Mouse (Mus musculus) lung, embryonic 15.5 days (tissue): ENCODE data around the gene Mpc1. TPM values are rescaled to one million over a fixed set of nuclear protein-coding genes. Genes with fewer than 3 reads are reported as not detected.
A peak's percentile ranks its signal among the peaks of the same experiment; 100 is the strongest.

Experiments used
- ATAC-seq: fragments of 200-750 bp; cut with Nextera tagmentation; 2 replicates; pipeline ENCODE4 v1.8.0; 2017; ENCODE audit warnings: moderate number of reproducible peaks, borderline replicate concordance; ENCODE audit not compliant: low FRiP score, low TSS enrichment; ENCODE audit errors: extremely low read depth
- H3K27ac ChIP-seq: fragments of 300-500 bp; sonication (generic); 2 replicates; pipeline ENCODE4 v1.5.1; 2015; ENCODE audit warnings: moderate library complexity, mild to moderate bottlenecking, inconsistent platforms
- H3K27me3 ChIP-seq: fragments of 300-500 bp; sonication (generic); 2 replicates; pipeline ENCODE4 v1.6.1; 2015; ENCODE audit warnings: inconsistent platforms
- H3K36me3 ChIP-seq: fragments of 300-500 bp; sonication (generic); 2 replicates; pipeline ENCODE4 v1.6.1; 2015; ENCODE audit warnings: inconsistent platforms
- H3K4me1 ChIP-seq: fragments of 300-500 bp; sonication (generic); 2 replicates; pipeline ENCODE4 v1.6.1; 2015; ENCODE audit warnings: inconsistent platforms
- H3K4me2 ChIP-seq: fragments of 300-500 bp; sonication (generic); 2 replicates; pipeline ENCODE4 v1.6.1; 2015; ENCODE audit warnings: inconsistent platforms, mild to moderate bottlenecking, moderate library complexity
- H3K4me3 ChIP-seq: fragments of 300-500 bp; sonication (generic); 2 replicates; pipeline ENCODE4 v1.5.1; 2015; ENCODE audit warnings: mild to moderate bottlenecking, inconsistent platforms
- H3K9ac ChIP-seq: fragments of 300-500 bp; sonication (generic); 2 replicates; pipeline ENCODE4 v1.6.1; 2015; ENCODE audit warnings: inconsistent platforms
- H3K9me3 ChIP-seq: fragments of 300-500 bp; sonication (generic); 2 replicates; pipeline ENCODE4 v1.6.1; 2016; ENCODE audit warnings: inconsistent platforms
- WGBS: fragments of 180-500 bp; shearing (Covaris S2); methylation state at CpG from one replicate; pipeline ENCODE4 v1.1.7; 2015; 5-methylcytosine and 5-hydroxymethylcytosine counted together
- polyA plus RNA-seq: library from polyadenylated mRNA; unstranded; fragments of >200 nt; fragmentation: Nextera tagmentation; extraction: Ambion mirVana; gene quantifications from 2 replicates; pipeline ENCODE4 v1.2.1, GENCODE M21; 2015

The Mpc1 gene
- polyA plus RNA-seq, result 176 and 180 TPM in 2 replicates

DNA sequence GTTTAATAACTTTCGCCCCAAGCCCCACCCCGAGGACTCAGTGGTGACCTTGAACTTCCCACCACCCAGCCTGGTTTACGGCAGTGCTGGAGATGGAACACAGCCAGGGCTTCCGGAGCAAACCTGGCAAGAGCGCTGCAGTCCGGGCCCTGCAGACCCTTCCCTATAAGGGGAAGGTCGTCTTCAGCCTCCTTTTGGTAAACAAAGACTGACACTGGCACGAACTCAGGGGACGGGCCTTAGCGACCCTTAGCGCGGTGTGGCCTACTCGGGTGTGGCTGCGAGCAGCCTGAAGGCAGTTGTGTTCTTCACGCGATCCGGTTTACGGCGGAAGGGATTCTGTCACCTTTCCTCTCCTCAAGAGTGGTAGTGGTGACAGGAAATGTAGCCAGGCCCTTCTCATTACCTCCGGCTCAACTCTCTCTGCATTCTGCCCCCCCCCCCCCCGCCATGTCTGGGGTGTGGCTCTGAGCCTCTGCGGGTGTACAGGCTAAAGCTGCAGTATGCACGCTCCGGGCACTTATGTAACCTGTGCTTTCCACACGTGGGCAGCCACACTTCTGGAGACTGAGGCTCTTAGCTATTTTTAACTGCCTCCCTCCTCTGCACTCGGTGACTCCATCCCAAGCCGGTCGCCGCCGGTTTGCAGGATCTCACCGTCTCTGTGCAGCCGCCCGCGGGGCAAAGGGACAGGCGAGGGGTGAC lies at the start of gene Mpc1:
TSS of gene Mpc1 (plus strand) at position 84 of the 705 bp plus-strand sequence.
- Histone ChIP-seq H3K36me3 (no peaks in the 10 kb centered on the region), H3K9ac (peak within 1 kb of the TSS; percentile 82), H3K4me2 (peak within 1 kb of the TSS; percentile 99), H3K4me3 (peak within 1 kb of the TSS; percentile 95), H3K9me3 (no peaks in the 10 kb centered on the region), H3K27ac (peak within 1 kb of the TSS; percentile 97), H3K4me1 (0 out of 2 replicates have a peak, but pooled peaks cover 2% of the 10 kb centered on the region), H3K27me3 (no peaks in the 10 kb centered on the region)
- peak; percentile 69 for ATAC-seq
- under 1% methylated on average over 35 of the region's 35 CpGs for WGBS

DNA sequence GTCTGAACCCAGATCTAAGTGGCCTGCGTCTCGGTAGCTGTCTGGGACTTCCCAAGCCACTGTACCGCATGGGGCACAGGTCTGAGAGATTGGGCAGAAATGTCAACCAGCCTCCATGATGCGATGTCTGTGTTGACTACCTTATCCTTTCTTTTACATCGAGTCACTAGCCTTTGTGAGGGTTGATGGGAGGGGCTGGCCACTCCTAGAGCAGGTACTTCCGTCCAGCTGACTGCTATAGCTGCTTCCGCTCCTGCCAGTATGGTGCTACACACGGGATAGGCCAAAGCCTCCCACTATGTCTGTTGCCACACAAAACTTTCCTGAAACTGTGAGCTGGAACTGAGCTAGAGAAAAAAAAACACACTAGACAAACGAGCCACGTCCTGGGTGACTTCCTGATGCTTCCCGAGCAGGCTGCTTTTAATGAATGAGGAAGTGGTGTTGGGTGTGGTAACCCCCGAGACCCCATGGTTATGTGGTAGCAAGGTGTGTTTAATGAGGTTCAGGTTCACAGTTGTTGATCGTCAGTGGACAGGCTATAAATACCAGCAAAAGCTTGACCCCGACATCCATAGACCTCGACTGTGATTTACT lies 49.0 kb upstream of the Mpc1 start:
- Histone ChIP-seq H3K4me2 (no peak overlapping the region), H3K4me1 (no peaks in the 10 kb centered on the region), H3K4me3 (no peak overlapping the region), H3K9ac (no peak overlapping the region), H3K27ac (no peak overlapping the region), H3K27me3 (no peaks in the 10 kb centered on the region), H3K36me3 (no peaks in the 10 kb centered on the region), H3K9me3 (no peaks in the 10 kb centered on the region)
- WGBS, result 56% methylated on average over 15 of the region's 15 CpGs
- ATAC-seq, result no peak

DNA sequence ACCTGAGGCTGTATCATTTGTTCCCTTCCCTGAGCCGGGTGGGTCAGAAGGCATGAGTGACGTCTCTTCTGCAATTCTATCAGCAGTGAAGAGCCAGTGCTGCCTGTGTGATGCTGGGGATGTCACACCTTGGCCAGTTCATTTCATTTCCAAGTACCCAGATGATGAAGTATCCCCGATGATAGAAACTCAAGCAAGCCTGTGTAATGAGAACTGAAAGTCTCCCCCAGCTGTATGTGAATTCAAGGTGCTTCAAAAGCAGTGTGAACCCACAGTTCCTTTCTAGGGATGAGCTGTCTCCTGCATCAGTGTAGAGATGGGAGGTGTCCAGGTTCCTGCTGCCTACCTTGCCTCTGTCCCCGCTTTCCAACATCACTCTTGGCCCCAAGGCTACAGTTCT lies 48.2 kb upstream of the Mpc1 start:
- no peaks in the 10 kb centered on the region for H3K4me1 ChIP-seq
- H3K4me3 ChIP-seq, result no peak overlapping the region
- no peak overlapping the region for H3K27ac ChIP-seq
- H3K36me3 ChIP-seq, result no peaks in the 10 kb centered on the region
- H3K4me2 ChIP-seq, result no peak overlapping the region
- H3K9ac ChIP-seq, result no peak overlapping the region
- no peaks in the 10 kb centered on the region for H3K27me3 ChIP-seq
- WGBS, result 78% methylated on average over 4 of the region's 4 CpGs
- no peaks in the 10 kb centered on the region for H3K9me3 ChIP-seq
- ATAC-seq, result no peak

DNA sequence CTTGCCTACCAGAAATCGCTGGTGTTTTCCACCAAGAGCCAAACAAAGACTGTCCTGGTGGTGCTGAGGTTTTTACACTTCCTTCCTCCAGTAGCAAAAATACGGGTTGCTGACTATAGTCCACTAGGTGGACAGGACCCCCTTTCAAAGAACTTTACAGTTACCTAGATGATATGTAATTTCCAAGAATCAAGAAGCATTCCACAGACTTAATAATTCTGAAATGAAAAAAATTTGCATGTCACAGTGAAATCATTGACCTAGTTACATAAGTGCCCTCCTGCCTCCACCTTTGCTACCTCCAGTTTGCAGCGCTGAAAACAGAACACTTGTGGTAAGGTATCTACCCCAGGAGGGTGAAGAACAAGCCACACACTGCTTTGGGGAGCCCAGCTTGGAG lies 47.0 kb upstream of the Mpc1 start, which contains the start of gene Ccr6:
TSS of gene Ccr6 (plus strand) at position 301 of the 400 bp plus-strand sequence.
- Histone ChIP-seq H3K27ac (no peak within 1 kb of the TSS), H3K27me3 (no peaks in the 10 kb centered on the region), H3K4me1 (no peaks in the 10 kb centered on the region), H3K9me3 (no peaks in the 10 kb centered on the region), H3K36me3 (no peaks in the 10 kb centered on the region), H3K4me2 (no peak within 1 kb of the TSS), H3K9ac (no peak within 1 kb of the TSS), H3K4me3 (no peak within 1 kb of the TSS)
- WGBS, result 69% methylated on average over 3 of the region's 3 CpGs
- ATAC-seq, result no peak

DNA sequence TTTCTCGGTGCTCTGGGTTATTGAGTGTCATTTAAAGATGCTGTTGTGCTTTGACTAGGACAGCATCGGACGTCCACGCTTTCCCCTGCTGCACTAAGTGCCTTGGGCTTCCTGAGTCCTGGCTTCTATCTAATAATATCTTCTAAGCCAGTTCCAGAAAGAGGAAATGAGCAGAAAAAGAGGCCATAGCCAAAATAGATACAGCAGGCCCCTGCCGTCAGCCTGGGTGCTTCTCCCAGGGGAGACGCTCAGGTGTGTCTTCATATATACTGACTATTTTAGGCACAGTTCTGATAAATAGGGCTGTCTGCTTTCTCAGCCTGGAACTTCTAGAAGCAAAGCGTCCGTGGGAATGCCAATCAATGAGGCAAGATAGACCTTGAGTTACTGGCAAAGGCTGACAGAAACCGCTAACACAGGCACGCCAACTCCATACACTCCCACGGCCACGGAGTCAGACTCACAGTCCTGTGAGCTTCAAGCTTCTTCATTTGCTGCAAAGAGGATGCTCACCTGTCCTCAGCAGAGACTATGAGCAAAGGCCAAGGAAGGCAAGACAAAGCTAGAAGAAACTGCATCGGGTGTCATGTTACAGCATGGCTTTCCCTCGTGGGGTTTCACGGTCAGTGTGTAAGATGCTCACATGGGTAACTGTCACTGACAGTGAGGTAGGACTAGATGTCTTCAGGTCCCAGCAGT lies 44.5 kb upstream of the Mpc1 start:
- H3K36me3 ChIP-seq, result no peaks in the 10 kb centered on the region
- no peak for ATAC-seq
- no peaks in the 10 kb centered on the region for H3K9me3 ChIP-seq
- H3K4me2 ChIP-seq, result no peak overlapping the region
- no peaks in the 10 kb centered on the region for H3K4me1 ChIP-seq
- no peak overlapping the region for H3K9ac ChIP-seq
- no peak overlapping the region for H3K27ac ChIP-seq
- no peaks in the 10 kb centered on the region for H3K27me3 ChIP-seq
- H3K4me3 ChIP-seq, result no peak overlapping the region
- 70% methylated on average over 15 of the region's 15 CpGs for WGBS

DNA sequence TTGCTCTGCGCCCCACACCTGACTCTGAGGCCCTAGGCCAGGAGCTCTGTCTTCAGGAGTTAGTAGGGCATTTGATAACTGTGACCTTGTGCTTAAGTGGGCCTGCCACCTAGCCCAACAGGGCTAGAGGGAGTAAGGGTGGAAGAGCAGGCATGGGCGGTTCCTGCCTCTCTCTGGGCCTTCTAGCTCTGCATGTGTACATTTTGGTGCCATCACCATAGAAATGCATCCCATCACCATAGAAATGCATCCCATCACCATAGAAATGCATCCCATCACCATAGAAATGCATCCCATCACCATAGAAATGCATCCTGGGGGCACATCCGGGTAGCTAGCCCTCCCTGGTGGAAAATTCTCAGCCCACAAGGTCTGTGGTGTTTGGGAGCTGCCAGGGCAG lies 43.1 kb upstream of the Mpc1 start:
- Histone ChIP-seq H3K4me2 (no peak overlapping the region), H3K9me3 (no peaks in the 10 kb centered on the region), H3K27ac (no peak overlapping the region), H3K4me3 (no peak overlapping the region), H3K36me3 (no peaks in the 10 kb centered on the region), H3K4me1 (no peaks in the 10 kb centered on the region), H3K27me3 (no peaks in the 10 kb centered on the region), H3K9ac (no peak overlapping the region)
- WGBS, result 69% methylated on average over 3 of the region's 3 CpGs
- no peak for ATAC-seq

DNA sequence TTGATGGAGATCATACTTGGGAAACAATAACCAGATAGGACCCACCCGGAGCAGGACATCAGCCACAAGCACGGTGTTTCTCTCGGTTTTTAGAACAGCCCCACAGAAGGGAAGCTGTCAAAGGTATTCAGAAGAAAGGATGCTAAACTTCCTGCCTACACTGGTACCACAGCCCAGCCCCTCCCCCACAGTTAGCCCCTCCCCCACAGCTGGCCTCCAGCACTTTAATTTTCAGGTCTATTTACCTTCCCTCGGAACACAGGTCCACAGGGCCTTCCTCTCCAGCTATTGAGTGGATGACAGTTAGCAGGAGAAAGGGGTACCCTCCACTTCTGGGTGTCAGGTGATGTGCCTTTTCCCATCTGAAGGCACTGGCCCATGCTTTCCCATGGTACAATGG lies 42.2 kb upstream of the Mpc1 start:
- no peaks in the 10 kb centered on the region for H3K36me3 ChIP-seq

DNA sequence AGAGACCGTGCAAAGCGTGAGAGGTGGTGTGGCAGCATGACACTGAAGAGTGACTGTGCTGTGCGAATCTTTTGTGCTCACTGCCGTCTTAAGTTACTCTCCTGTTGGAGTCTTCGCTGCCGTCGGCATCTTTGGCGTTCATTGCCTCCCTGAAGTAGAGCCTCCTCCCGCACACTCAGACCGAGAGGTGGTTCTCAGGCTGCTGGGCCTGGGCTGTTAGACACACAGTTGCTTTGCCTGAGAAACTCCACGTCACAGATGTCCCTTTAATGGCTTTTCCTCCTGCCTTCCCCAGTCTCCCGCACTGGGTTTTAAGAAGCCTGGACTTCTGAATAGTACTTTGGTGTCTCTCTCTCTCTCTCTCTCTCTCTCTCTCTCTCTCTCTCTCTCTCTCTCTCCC lies 41.1 kb upstream of the Mpc1 start:
- 68% methylated on average over 12 of the region's 12 CpGs for WGBS
- H3K9ac ChIP-seq, result no peak overlapping the region
- no peak for ATAC-seq

More for the DNA sequence above, 42.2 kb upstream of the Mpc1 start:
- H3K4me3 ChIP-seq, result no peak overlapping the region
- H3K4me1 ChIP-seq, result no peaks in the 10 kb centered on the region
- no peak overlapping the region for H3K27ac ChIP-seq
- no peak overlapping the region for H3K4me2 ChIP-seq
- H3K9ac ChIP-seq, result no peak overlapping the region
- no peak for ATAC-seq
- no peaks in the 10 kb centered on the region for H3K27me3 ChIP-seq
- WGBS, result 60% methylated on average over 4 of the region's 4 CpGs
- H3K9me3 ChIP-seq, result no peaks in the 10 kb centered on the region

DNA sequence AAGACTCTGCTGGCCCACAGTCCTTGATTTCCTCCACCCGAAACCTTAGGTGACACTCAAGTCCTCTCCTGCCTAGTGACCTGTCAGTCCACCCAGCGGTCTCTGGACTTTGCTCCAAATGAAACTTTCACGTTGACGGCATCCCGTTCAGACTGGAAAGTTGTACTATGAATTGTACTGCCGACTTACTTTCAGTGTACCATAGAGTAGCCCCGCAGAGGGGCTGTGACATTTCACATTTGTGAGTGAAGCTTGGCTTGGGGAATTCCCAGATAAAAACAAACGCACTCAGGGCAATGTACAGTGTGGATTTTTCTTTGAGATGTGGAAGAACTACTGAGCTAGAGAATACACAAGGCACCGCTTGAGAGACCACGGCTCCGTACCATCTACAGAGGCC lies 40.5 kb upstream of the Mpc1 start:
- Histone ChIP-seq H3K4me2 (no peak overlapping the region), H3K27me3 (no peaks in the 10 kb centered on the region), H3K4me1 (0 out of 2 replicates have a peak, but pooled peaks cover 5% of the 10 kb centered on the region), H3K9ac (no peak overlapping the region), H3K27ac (no peak overlapping the region), H3K36me3 (no peaks in the 10 kb centered on the region), H3K9me3 (no peaks in the 10 kb centered on the region), H3K4me3 (no peak overlapping the region)
- WGBS, result 83% methylated on average over 11 of the region's 11 CpGs
- ATAC-seq, result no peak

More for the DNA sequence above, 41.1 kb upstream of the Mpc1 start:
- Histone ChIP-seq H3K4me3 (no peak overlapping the region), H3K4me1 (0 out of 2 replicates have a peak, but pooled peaks cover 5% of the 10 kb centered on the region), H3K27ac (no peak overlapping the region), H3K27me3 (no peaks in the 10 kb centered on the region), H3K4me2 (no peak overlapping the region), H3K36me3 (no peaks in the 10 kb centered on the region), H3K9me3 (no peaks in the 10 kb centered on the region)

DNA sequence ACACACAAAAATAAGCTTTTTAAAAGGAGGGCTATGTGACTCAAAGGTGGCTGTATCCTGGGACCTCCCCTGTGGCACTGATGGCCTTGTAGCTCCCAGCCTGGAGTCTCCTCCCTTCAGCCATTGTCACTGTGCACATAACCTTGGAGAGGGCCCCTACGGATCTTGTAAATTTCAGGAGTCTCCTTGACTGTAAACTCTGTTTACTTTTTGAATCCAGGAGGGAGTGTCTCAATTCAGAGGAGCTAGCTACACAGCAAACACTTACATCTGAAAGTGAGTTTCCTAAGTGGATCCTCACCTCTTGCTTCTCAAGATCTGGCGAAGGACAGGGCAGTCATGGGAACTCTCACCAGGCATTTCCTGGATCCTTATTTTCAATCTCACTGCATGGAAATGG lies 38.6 kb upstream of the Mpc1 start:
- no peak overlapping the region for H3K27ac ChIP-seq
- no peaks in the 10 kb centered on the region for H3K27me3 ChIP-seq
- ATAC-seq, result no peak
- H3K36me3 ChIP-seq, result no peaks in the 10 kb centered on the region
- H3K9ac ChIP-seq, result no peak overlapping the region
- no peak overlapping the region for H3K4me3 ChIP-seq
- H3K4me2 ChIP-seq, result no peak overlapping the region
- no peaks in the 10 kb centered on the region for H3K9me3 ChIP-seq
- 0 out of 2 replicates have a peak, but pooled peaks cover 5% of the 10 kb centered on the region for H3K4me1 ChIP-seq
- WGBS, result 38% methylated on average over 2 of the region's 2 CpGs

DNA sequence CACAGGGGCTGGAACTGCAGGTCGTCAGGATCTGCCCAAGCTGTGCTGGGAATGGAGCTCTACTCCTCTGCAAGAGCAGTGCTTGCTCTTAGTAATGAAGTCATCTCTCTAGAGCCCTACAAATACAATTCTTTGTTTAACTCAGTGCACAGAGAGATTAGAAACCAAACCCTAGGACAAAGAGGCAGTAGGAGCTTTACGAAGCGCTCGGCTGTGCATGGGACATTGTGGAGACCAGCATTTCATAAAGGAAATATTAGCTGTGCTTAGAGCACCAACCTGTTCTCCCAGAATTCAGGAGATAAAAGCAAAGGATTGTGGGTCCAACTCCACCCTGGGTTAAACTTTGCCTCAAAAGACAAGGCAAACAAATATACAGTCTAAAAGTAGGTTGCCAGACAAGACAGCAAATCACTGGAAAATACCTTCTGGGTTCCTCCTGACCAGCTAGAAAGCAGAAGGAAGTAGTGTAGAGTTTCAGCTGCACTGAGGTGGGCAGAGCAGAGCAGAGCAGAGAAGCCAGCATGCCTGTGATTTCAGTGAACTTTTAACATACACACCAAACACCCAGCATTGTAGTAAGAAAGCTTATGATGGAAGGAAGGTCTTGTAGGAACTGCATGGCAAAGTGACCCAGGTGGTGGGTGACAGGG lies 36.5 kb upstream of the Mpc1 start:
- H3K9me3 ChIP-seq, result no peaks in the 10 kb centered on the region
- WGBS, result 63% methylated on average over 4 of the region's 4 CpGs
- no peak overlapping the region for H3K9ac ChIP-seq
- 0 out of 2 replicates have a peak, but pooled peaks cover 5% of the 10 kb centered on the region for H3K4me1 ChIP-seq
- no peak overlapping the region for H3K4me2 ChIP-seq
- no peak overlapping the region for H3K27ac ChIP-seq
- ATAC-seq, result no peak
- no peaks in the 10 kb centered on the region for H3K27me3 ChIP-seq
- H3K36me3 ChIP-seq, result no peaks in the 10 kb centered on the region
- no peak overlapping the region for H3K4me3 ChIP-seq
